Mouse (Mus musculus) heart, embryonic 11.5 days (tissue): ENCODE measurements at regions not wholly inside any gene's neighbourhood (a gene's known extent, or its start where the extent isn't known, plus 50 kb on each side); places are given as distances from the start of the nearest gene placed in this dataset.

Source experiments
- ATAC-seq: fragments of 200-750 bp; cut with Nextera tagmentation; replicated peaks from 2 replicates; pipeline ENCODE4 v1.8.0; 2017; ENCODE audit warnings: moderate library complexity; ENCODE audit not compliant: insufficient number of reproducible peaks, low FRiP score, low TSS enrichment
- H3K27ac ChIP-seq: fragments of 300-500 bp; sonication (generic); 2 replicates; pipeline ENCODE4 v1.5.1; 2014; ENCODE audit warnings: mild to moderate bottlenecking, low read depth, low read length
- H3K27me3 ChIP-seq: fragments of 300-500 bp; sonication (generic); 2 replicates; pipeline ENCODE4 v1.6.1; 2014; ENCODE audit warnings: mild to moderate bottlenecking, low read length, mixed read lengths; ENCODE audit not compliant: control insufficient read depth, insufficient read depth
- H3K36me3 ChIP-seq: fragments of 300-500 bp; sonication (generic); 2 replicates; pipeline ENCODE4 v1.6.1; 2014; ENCODE audit warnings: mild to moderate bottlenecking, low read length, moderate library complexity, mixed read lengths; ENCODE audit not compliant: control insufficient read depth, insufficient read depth
- H3K4me1 ChIP-seq: fragments of 300-500 bp; sonication (generic); 2 replicates; pipeline ENCODE4 v1.6.1; 2014; ENCODE audit warnings: low read length; ENCODE audit not compliant: control insufficient read depth, insufficient read depth
- H3K4me2 ChIP-seq: fragments of 300-500 bp; sonication (generic); 2 replicates; pipeline ENCODE4 v1.6.1; 2014; ENCODE audit warnings: mild to moderate bottlenecking, moderate library complexity
- H3K4me3 ChIP-seq: fragments of 300-500 bp; sonication (generic); 2 replicates; pipeline ENCODE4 v1.5.1; 2014; ENCODE audit warnings: low read depth, low read length
- H3K9ac ChIP-seq: fragments of 300-500 bp; sonication (generic); 2 replicates; pipeline ENCODE4 v1.6.1; 2014; ENCODE audit warnings: mild to moderate bottlenecking, low read depth, low read length, moderate library complexity
- H3K9me3 ChIP-seq: fragments of 300-500 bp; sonication (generic); replicated peaks from 2 replicates; pipeline ENCODE4 v1.6.1; 2016; ENCODE audit warnings: low read length; ENCODE audit not compliant: control insufficient read depth
- WGBS: fragments of 180-500 bp; shearing (Covaris S2); extraction: QIAGEN DNeasy Blood & Tissue Kit; methylation state at CpG from one replicate; pipeline ENCODE4 v1.1.7; 2014; ENCODE audit not compliant: insufficient replicate concordance; 5-methylcytosine and 5-hydroxymethylcytosine counted together

GRCm38 (mm10) chr10:93397711-93398110 lies 55.5 kb upstream of the Lta4h start:
- H3K4me1 ChIP-seq, result no peaks in the 10 kb centered on the region
- H3K9me3 ChIP-seq, result no peaks in the 10 kb centered on the region
- no peak overlapping the region for H3K4me2 ChIP-seq
- WGBS, result 75% methylated on average over 5 of the region's 5 CpGs
- H3K27ac ChIP-seq, result no peak overlapping the region
- ATAC-seq, result no peak
- H3K36me3 ChIP-seq, result no peaks in the 10 kb centered on the region
- H3K27me3 ChIP-seq, result no peaks in the 10 kb centered on the region
- H3K9ac ChIP-seq, result no peak overlapping the region
- H3K4me3 ChIP-seq, result no peak overlapping the region

- Histone ChIP-seq H3K4me1 (no peaks in the 10 kb centered on the region), H3K9me3 (no peaks in the 10 kb centered on the region), H3K36me3 (no peaks in the 10 kb centered on the region), H3K27ac (no peak overlapping the region), H3K4me2 (no peak overlapping the region), H3K4me3 (no peak overlapping the region), H3K9ac (no peak overlapping the region), H3K27me3 (no peaks in the 10 kb centered on the region)
- WGBS, result 80% methylated on average over 11 of the region's 11 CpGs
- no peak for ATAC-seq
Observed at GRCm38 (mm10) chr10:93398531-93399320, 54.5 kb upstream of the Lta4h start.

DNA sequence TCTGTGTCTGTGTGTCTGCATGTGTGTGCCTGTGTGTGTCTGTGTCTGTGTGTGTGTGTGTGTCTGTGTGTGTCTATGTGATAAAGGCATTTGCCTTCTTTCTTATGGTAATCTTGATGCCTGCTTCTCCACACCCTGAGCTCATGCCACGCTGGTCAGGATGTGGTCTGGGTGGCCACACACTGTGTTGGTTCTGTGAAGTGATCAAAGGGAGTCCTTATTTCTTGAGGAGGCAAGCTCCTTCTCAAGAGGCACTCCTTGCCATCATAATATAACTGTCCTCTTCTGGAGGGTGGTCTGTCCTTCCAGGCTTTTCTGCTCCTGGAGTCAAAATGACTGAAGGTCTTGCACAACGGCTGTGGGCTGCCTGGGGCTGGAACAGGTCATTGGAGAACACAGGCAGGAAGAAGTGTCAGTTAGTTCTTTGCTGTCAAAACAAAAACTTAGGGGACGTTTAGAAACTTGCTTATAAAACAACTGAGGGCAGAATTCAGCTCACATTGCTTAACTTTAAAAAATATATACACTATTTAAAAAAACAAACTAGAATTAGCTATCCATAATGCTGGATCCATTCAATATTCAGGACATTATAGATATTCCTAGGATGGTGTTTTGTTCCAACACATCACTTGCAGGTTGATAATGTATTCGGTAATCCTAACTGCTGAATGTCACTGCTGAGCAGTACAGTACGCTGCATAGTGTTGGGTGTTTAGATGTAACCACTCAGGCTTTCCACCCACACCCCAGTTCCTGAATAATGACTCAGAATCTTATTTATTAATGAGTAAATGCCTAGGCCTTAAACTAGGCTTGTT lies 50.3 kb upstream of the Lta4h start:
- no peak overlapping the region for H3K4me2 ChIP-seq
- H3K9ac ChIP-seq, result no peak overlapping the region
- no peak overlapping the region for H3K4me3 ChIP-seq
- no peaks in the 10 kb centered on the region for H3K9me3 ChIP-seq
- H3K4me1 ChIP-seq, result no peaks in the 10 kb centered on the region
- WGBS, result 58% methylated on average over 5 of the region's 5 CpGs
- no peak overlapping the region for H3K27ac ChIP-seq
- no peaks in the 10 kb centered on the region for H3K27me3 ChIP-seq
- H3K36me3 ChIP-seq, result no peaks in the 10 kb centered on the region
- no peak for ATAC-seq
